Mouse (Mus musculus): Measurements from ENCODE around the gene 2900026A02Rik. TPM values are rescaled to one million over a fixed set of nuclear protein-coding genes. Genes with fewer than 3 reads are reported as not detected.

The 2900026A02Rik gene
- total RNA-seq, 2 experiments from 2014 or later = 23.0 to 23.1 TPM

DNA sequence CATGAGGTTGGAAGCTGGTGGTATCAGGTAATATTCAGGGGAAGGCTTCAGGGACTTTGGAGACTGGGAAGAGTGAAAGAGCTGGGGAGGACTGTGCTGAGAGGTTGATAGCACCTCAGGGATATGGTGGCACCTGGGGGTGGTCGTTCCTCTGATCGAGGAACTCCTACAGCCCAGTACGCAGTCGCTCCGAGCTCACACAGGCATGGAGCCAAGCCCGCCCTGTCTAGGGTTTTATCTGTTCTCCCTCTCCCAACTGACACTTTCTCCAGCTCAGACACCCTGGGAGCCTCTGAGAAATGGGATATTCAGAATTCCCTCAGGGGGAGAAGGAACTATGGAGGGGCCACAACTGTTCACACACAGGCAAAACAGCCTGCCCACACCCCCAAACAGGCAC lies 180.3 kb downstream of the 2900026A02Rik start:
- DNase-seq = peak; percentile 39

DNA sequence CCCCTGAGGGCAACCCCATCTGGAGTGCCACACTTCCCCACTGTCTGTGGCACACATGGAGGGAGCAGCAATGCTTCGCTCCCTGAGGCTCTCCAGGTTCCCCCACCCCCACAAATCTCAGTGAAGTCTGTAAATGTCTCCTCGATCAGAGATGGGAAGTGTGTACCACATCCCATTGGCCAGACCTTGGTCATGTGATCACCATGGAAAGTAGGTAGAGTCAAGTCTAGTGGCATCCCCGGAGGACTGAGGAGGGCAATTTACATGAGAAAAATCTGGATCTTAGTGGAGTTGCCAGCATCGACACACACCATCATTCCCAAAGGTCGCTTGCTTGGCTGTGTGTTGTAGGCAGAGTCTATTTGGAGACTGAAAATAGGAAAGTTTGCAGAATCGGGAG lies 182.4 kb downstream of the 2900026A02Rik start:
- DNase-seq = no peak

Other genes with a start within 250 kb of the 2900026A02Rik start
- 10 to 100 TPM; 30.9 to 45.9 TPM for gene Grk3, start 205.4 kb downstream of the 2900026A02Rik start, total RNA-seq (2021)
- not detected for gene Crybb2, start 151.1 kb downstream of the 2900026A02Rik start, total RNA-seq (2021)
- gene Crybb3, start 139.7 kb downstream of the 2900026A02Rik start, total RNA-seq (2021) = 1 to 10 TPM; 1.1 to 1.5 TPM
- not detected for gene Tmem211, start 5.7 kb upstream of the 2900026A02Rik start, total RNA-seq (2021)
- 10 to 100 TPM in 1 of 2 experiments, 1 to 10 TPM in 1; 9.0 to 10.5 TPM for gene Sgsm1, start 89.5 kb upstream of the 2900026A02Rik start, total RNA-seq (2021)
- not detected for gene Aym1, start 136.1 kb upstream of the 2900026A02Rik start, total RNA-seq (2021)